Mouse (Mus musculus) retina, postnatal 7 days (tissue): ENCODE results near the gene Siah2.

Experiments used
- DNase-seq: peaks from one replicate; pipeline ENCODE4 v3.0.0-alpha.2; 2012; ENCODE audit warnings: low read depth, low spot score

The Siah2 gene

GRCm38 (mm10) chr3:58691997-58692721 is at the start of gene Siah2:
TSS of gene Siah2 (minus strand) at chr3:58692400.
- DNase-seq = peak; percentile 88

GRCm38 (mm10) chr3:58739536-58739935 is 47.3 kb upstream of the Siah2 start:
- DNase-seq = no peak

GRCm38 (mm10) chr3:58738346-58739089 is 46.3 kb upstream of the Siah2 start:
- no peak for DNase-seq

- no peak for DNase-seq
Observed at GRCm38 (mm10) chr3:58731520-58731919, 39.3 kb upstream of the Siah2 start.

GRCm38 (mm10) chr3:58730580-58730979 is 38.4 kb upstream of the Siah2 start:
- no peak for DNase-seq

GRCm38 (mm10) chr3:58729549-58729948 is 37.3 kb upstream of the Siah2 start:
- no peak for DNase-seq

GRCm38 (mm10) chr3:58727601-58728000 is 35.4 kb upstream of the Siah2 start:
- no peak for DNase-seq

- no peak for DNase-seq
Observed at GRCm38 (mm10) chr3:58727012-58727411, 34.8 kb upstream of the Siah2 start.

GRCm38 (mm10) chr3:58726374-58726773 is 34.2 kb upstream of the Siah2 start:
- DNase-seq = no peak

GRCm38 (mm10) chr3:58724815-58725214 is 32.6 kb upstream of the Siah2 start:
- no peak for DNase-seq

GRCm38 (mm10) chr3:58723656-58724055 is 31.5 kb upstream of the Siah2 start:
- no peak for DNase-seq

GRCm38 (mm10) chr3:58719461-58720230 is 27.4 kb upstream of the Siah2 start:
- DNase-seq = no peak

- no peak for DNase-seq
Observed at GRCm38 (mm10) chr3:58716705-58717104, 24.5 kb upstream of the Siah2 start.

GRCm38 (mm10) chr3:58714767-58715166 is 22.6 kb upstream of the Siah2 start:
- no peak for DNase-seq

- DNase-seq = no peak
Observed at GRCm38 (mm10) chr3:58714034-58714433, 21.8 kb upstream of the Siah2 start.

- DNase-seq = no peak
Observed at GRCm38 (mm10) chr3:58713191-58713590, 21.0 kb upstream of the Siah2 start.

GRCm38 (mm10) chr3:58704547-58704946 is 12.3 kb upstream of the Siah2 start:
- no peak for DNase-seq

- no peak for DNase-seq
Observed at GRCm38 (mm10) chr3:58703748-58704147, 11.5 kb upstream of the Siah2 start.

- DNase-seq = no peak
Observed at GRCm38 (mm10) chr3:58702329-58702728, 10.1 kb upstream of the Siah2 start.

- no peak for DNase-seq
Observed at GRCm38 (mm10) chr3:58701441-58701840, 9.2 kb upstream of the Siah2 start.

GRCm38 (mm10) chr3:58697926-58698325 is 5.7 kb upstream of the Siah2 start:
- no peak for DNase-seq

GRCm38 (mm10) chr3:58696806-58697205 is 4.6 kb upstream of the Siah2 start:
- DNase-seq = no peak
